Mouse (Mus musculus) intestine, embryonic 16.5 days (tissue): ENCODE measurements around the gene Ier3. TPM values are rescaled to one million over a fixed set of nuclear protein-coding genes. Genes with fewer than 3 reads are reported as not detected.

Source experiments
- ATAC-seq: fragments of 200-750 bp; cut with Nextera tagmentation; 2 replicates; pipeline ENCODE4 v1.8.0; 2017; ENCODE audit warnings: moderate TSS enrichment, moderate library complexity
- H3K27ac ChIP-seq: fragments of 300-500 bp; sonication (generic); 2 replicates; pipeline ENCODE4 v1.5.1; 2014; ENCODE audit warnings: mild to moderate bottlenecking, low read length
- H3K27me3 ChIP-seq: fragments of 300-500 bp; sonication (generic); replicated peaks from 2 replicates; pipeline ENCODE4 v1.6.1; 2014; ENCODE audit warnings: low read length, control low read depth, mixed read lengths; ENCODE audit not compliant: control insufficient read depth, insufficient read depth
- H3K36me3 ChIP-seq: fragments of 300-500 bp; sonication (generic); 2 replicates; pipeline ENCODE4 v1.6.1; 2014; ENCODE audit warnings: low read length, control low read depth; ENCODE audit not compliant: control insufficient read depth, insufficient read depth
- H3K4me1 ChIP-seq: fragments of 300-500 bp; sonication (generic); 2 replicates; pipeline ENCODE4 v1.6.1; 2014; ENCODE audit warnings: low read length, control low read depth, mixed read lengths; ENCODE audit not compliant: control insufficient read depth, insufficient read depth
- H3K4me2 ChIP-seq: fragments of 300-500 bp; sonication (generic); 2 replicates; pipeline ENCODE4 v1.6.1; 2014; ENCODE audit warnings: low read depth, low read length, control low read depth
- H3K4me3 ChIP-seq: fragments of 300-500 bp; sonication (generic); 2 replicates; pipeline ENCODE4 v1.5.1; 2014; ENCODE audit warnings: mild to moderate bottlenecking, low read length
- H3K9ac ChIP-seq: fragments of 300-500 bp; sonication (generic); 2 replicates; pipeline ENCODE4 v1.6.1; 2014; ENCODE audit warnings: low read depth, low read length
- H3K9me3 ChIP-seq: fragments of 300-500 bp; sonication (generic); 2 replicates; pipeline ENCODE4 v1.6.1; 2016; ENCODE audit warnings: low read length, control low read depth; ENCODE audit not compliant: control insufficient read depth
- WGBS: fragments of 180-500 bp; shearing (Covaris S2); extraction: QIAGEN DNeasy Blood & Tissue Kit; methylation state at CpG from one replicate; pipeline ENCODE4 v1.1.7; 2014; 5-methylcytosine and 5-hydroxymethylcytosine counted together
- microRNA-seq: library from miRNA; unstranded; fragments of <30 nt; microRNA quantifications from one replicate; pipeline ENCODE4, GENCODE M21; 2016
- polyA plus RNA-seq: library from polyadenylated mRNA; unstranded; fragments of >200 nt; fragmentation: Nextera tagmentation; extraction: Ambion mirVana; gene quantifications from 2 replicates; pipeline ENCODE4 v1.2.1, GENCODE M21; 2015

Ier3 gene
- polyA plus RNA-seq, 1 experiment from 2014 or later, result 16.0 TPM

GRCm38 (mm10) chr17:35868165-35868820, 46.8 kb downstream of the Ier3 start:
- peaks cover 31% of the 10 kb centered on the region for H3K4me1 ChIP-seq
- 32% methylated on average over 15 of the region's 17 CpGs for WGBS
- 0 out of 2 replicates have a peak, but pooled peaks cover 4% of the 10 kb centered on the region for H3K9me3 ChIP-seq
- no peak for ATAC-seq
- H3K4me2 ChIP-seq, result peak overlapping the region; percentile 81
- H3K27ac ChIP-seq, result peak overlapping the region; percentile 89
- H3K9ac ChIP-seq, result peak overlapping the region; percentile 77
- no peaks in the 10 kb centered on the region; the same call in 1 of the 2 replicates for H3K36me3 ChIP-seq
- no peaks in the 10 kb centered on the region for H3K27me3 ChIP-seq
- H3K4me3 ChIP-seq, result peak overlapping the region; percentile 62

GRCm38 (mm10) chr17:35868961-35869345, 47.5 kb downstream of the Ier3 start:
- no peak for ATAC-seq
- 4% methylated on average over 7 of the region's 7 CpGs for WGBS
- Histone ChIP-seq H3K9me3 (0 out of 2 replicates have a peak, but pooled peaks cover 4% of the 10 kb centered on the region), H3K9ac (peak overlapping the region; percentile 77), H3K4me2 (peak overlapping the region; percentile 81), H3K4me1 (peaks cover 35% of the 10 kb centered on the region), H3K36me3 (no peaks in the 10 kb centered on the region; the same call in 1 of the 2 replicates), H3K27ac (peak overlapping the region; percentile 89), H3K27me3 (no peaks in the 10 kb centered on the region), H3K4me3 (peak overlapping the region; percentile 62)

- H3K4me1 ChIP-seq, result peaks cover 38% of the 10 kb centered on the region
- H3K36me3 ChIP-seq, result no peaks in the 10 kb centered on the region; the same call in 1 of the 2 replicates
- H3K4me3 ChIP-seq, result peak overlapping the region; percentile 62
- H3K27me3 ChIP-seq, result no peaks in the 10 kb centered on the region
- H3K27ac ChIP-seq, result peak overlapping the region; percentile 89
- H3K9me3 ChIP-seq, result 0 out of 2 replicates have a peak, but pooled peaks cover 4% of the 10 kb centered on the region
- WGBS, result 4% methylated on average over 7 of the region's 7 CpGs
- ATAC-seq, result peak; percentile 5; the same call in 1 of the 2 replicates
- H3K4me2 ChIP-seq, result peak overlapping the region; percentile 81
- H3K9ac ChIP-seq, result peak overlapping the region; percentile 77
Observed at GRCm38 (mm10) chr17:35869346-35870067, 48.0 kb downstream of the Ier3 start.

- peaks cover 35% of the 10 kb centered on the region for H3K4me1 ChIP-seq
- 41% methylated on average over 9 of the region's 9 CpGs for WGBS
- H3K36me3 ChIP-seq, result no peaks in the 10 kb centered on the region; the same call in 1 of the 2 replicates
- 0 out of 2 replicates have a peak, but pooled peaks have one; percentile 1 for ATAC-seq
- 0 out of 2 replicates have a peak, but pooled peaks cover 4% of the 10 kb centered on the region for H3K9me3 ChIP-seq
- peak overlapping the region; percentile 77 for H3K9ac ChIP-seq
- H3K27me3 ChIP-seq, result no peaks in the 10 kb centered on the region
- peak overlapping the region; percentile 62 for H3K4me3 ChIP-seq
- peak overlapping the region; percentile 89 for H3K27ac ChIP-seq
- peak overlapping the region; percentile 81 for H3K4me2 ChIP-seq
Observed at GRCm38 (mm10) chr17:35870151-35870883, 48.8 kb downstream of the Ier3 start.

GRCm38 (mm10) chr17:35870884-35871696, 49.6 kb downstream of the Ier3 start:
- WGBS, result 78% methylated on average over 8 of the region's 8 CpGs
- H3K4me2 ChIP-seq, result peak overlapping the region; percentile 81
- H3K27me3 ChIP-seq, result no peaks in the 10 kb centered on the region
- H3K9ac ChIP-seq, result no peak overlapping the region
- no peaks in the 10 kb centered on the region; the same call in 1 of the 2 replicates for H3K36me3 ChIP-seq
- H3K4me1 ChIP-seq, result peaks cover 35% of the 10 kb centered on the region
- H3K9me3 ChIP-seq, result 0 out of 2 replicates have a peak, but pooled peaks cover 4% of the 10 kb centered on the region
- peak overlapping the region; percentile 89 for H3K27ac ChIP-seq
- ATAC-seq, result no peak
- peak overlapping the region; percentile 62 for H3K4me3 ChIP-seq

Small RNAs within 50 kb of the gene (microRNA-seq; reads per million reads assigned to microRNA genes)
- gene Gm28033, result not detected

Other genes starting within 250 kb of the Ier3 start
- gene Sfta2, start 220.1 kb upstream of the Ier3 start, polyA plus RNA-seq, result 1.2 and 3.3 TPM in 2 replicates
- gene Gm9573, start 195.0 kb upstream of the Ier3 start, polyA plus RNA-seq, result not detected in 2 replicates
- 0.20 and 0.21 TPM in 2 replicates for gene Mucl3, start 178.0 kb upstream of the Ier3 start, polyA plus RNA-seq
- gene Vars2, start 154.1 kb upstream of the Ier3 start, polyA plus RNA-seq, result 19.3 and 22.8 TPM in 2 replicates
- 41.9 and 45.1 TPM in 2 replicates for gene Gtf2h4, start 147.9 kb upstream of the Ier3 start, polyA plus RNA-seq
- gene Ddr1, start 117.1 kb upstream of the Ier3 start, polyA plus RNA-seq, result 54.1 and 57.1 TPM in 2 replicates
- gene Flot1, start 1.5 kb downstream of the Ier3 start, polyA plus RNA-seq, result 56.9 and 58.5 TPM in 2 replicates
- 559 and 622 TPM in 2 replicates for gene Tubb5, start 16.6 kb downstream of the Ier3 start, polyA plus RNA-seq
- gene Mdc1, start 19.8 kb downstream of the Ier3 start, polyA plus RNA-seq, result 10.0 and 11.8 TPM in 2 replicates
- gene Nrm, start 39.6 kb downstream of the Ier3 start, polyA plus RNA-seq, result 47.7 and 51.7 TPM in 2 replicates
- 19.3 and 19.4 TPM in 2 replicates for gene Ppp1r18, start 43.9 kb downstream of the Ier3 start, polyA plus RNA-seq
- gene Dhx16, start 58.1 kb downstream of the Ier3 start, polyA plus RNA-seq, result 36.0 and 38.3 TPM in 2 replicates
- gene 2310061I04Rik, start 75.7 kb downstream of the Ier3 start, polyA plus RNA-seq, result 29.1 and 30.1 TPM in 2 replicates
- 43.4 and 45.4 TPM in 2 replicates for gene Atat1, start 88.4 kb downstream of the Ier3 start, polyA plus RNA-seq
- gene Mrps18b, start 94.7 kb downstream of the Ier3 start, polyA plus RNA-seq, result 133 and 145 TPM in 2 replicates
- gene Ppp1r10, start 94.8 kb downstream of the Ier3 start, polyA plus RNA-seq, result 28.8 and 30.1 TPM in 2 replicates
- 88.5 and 90.2 TPM in 2 replicates for gene Abcf1, start 148.1 kb downstream of the Ier3 start, polyA plus RNA-seq
- 35.8 and 36.4 TPM in 2 replicates for gene Gnl1, start 158.2 kb downstream of the Ier3 start, polyA plus RNA-seq
- 22.5 and 25.9 TPM in 2 replicates for gene Prr3, start 158.6 kb downstream of the Ier3 start, polyA plus RNA-seq
- gene H2-T24, start 198.9 kb downstream of the Ier3 start, polyA plus RNA-seq, result 1.8 TPM in 2 replicates
- gene H2-T23, start 211.2 kb downstream of the Ier3 start, polyA plus RNA-seq, result 17.7 and 19.4 TPM in 2 replicates
- 16.0 and 16.1 TPM in 2 replicates for gene H2-T22, start 221.1 kb downstream of the Ier3 start, polyA plus RNA-seq
- gene Gm6034, start 221.3 kb downstream of the Ier3 start, polyA plus RNA-seq, result 0.86 and 1.2 TPM in 2 replicates
- gene Gm11127, start 236.7 kb downstream of the Ier3 start, polyA plus RNA-seq, result 7.2 and 11.9 TPM in 2 replicates